Mouse (Mus musculus) heart, embryonic 11.5 days (tissue): ENCODE data around the gene Vps13d. TPM values are rescaled to one million over a fixed set of nuclear protein-coding genes. Genes with fewer than 3 reads are reported as not detected.
"Not testable (repeated sequence)": the region's sequence is repeated elsewhere in the genome, so short reads cannot be mapped to it uniquely, and the experiment has no call there.

Experiments used
- ATAC-seq: fragments of 200-750 bp; cut with Nextera tagmentation; replicated peaks from 2 replicates; pipeline ENCODE4 v1.8.0; 2017; ENCODE audit warnings: moderate library complexity; ENCODE audit not compliant: insufficient number of reproducible peaks, low FRiP score, low TSS enrichment
- H3K27ac ChIP-seq: fragments of 300-500 bp; sonication (generic); 2 replicates; pipeline ENCODE4 v1.5.1; 2014; ENCODE audit warnings: mild to moderate bottlenecking, low read depth, low read length
- H3K27me3 ChIP-seq: fragments of 300-500 bp; sonication (generic); 2 replicates; pipeline ENCODE4 v1.6.1; 2014; ENCODE audit warnings: mild to moderate bottlenecking, low read length, mixed read lengths; ENCODE audit not compliant: control insufficient read depth, insufficient read depth
- H3K36me3 ChIP-seq: fragments of 300-500 bp; sonication (generic); 2 replicates; pipeline ENCODE4 v1.6.1; 2014; ENCODE audit warnings: mild to moderate bottlenecking, low read length, moderate library complexity, mixed read lengths; ENCODE audit not compliant: control insufficient read depth, insufficient read depth
- H3K4me1 ChIP-seq: fragments of 300-500 bp; sonication (generic); 2 replicates; pipeline ENCODE4 v1.6.1; 2014; ENCODE audit warnings: low read length; ENCODE audit not compliant: control insufficient read depth, insufficient read depth
- H3K4me2 ChIP-seq: fragments of 300-500 bp; sonication (generic); 2 replicates; pipeline ENCODE4 v1.6.1; 2014; ENCODE audit warnings: mild to moderate bottlenecking, moderate library complexity
- H3K4me3 ChIP-seq: fragments of 300-500 bp; sonication (generic); 2 replicates; pipeline ENCODE4 v1.5.1; 2014; ENCODE audit warnings: low read depth, low read length
- H3K9ac ChIP-seq: fragments of 300-500 bp; sonication (generic); 2 replicates; pipeline ENCODE4 v1.6.1; 2014; ENCODE audit warnings: mild to moderate bottlenecking, low read depth, low read length, moderate library complexity
- H3K9me3 ChIP-seq: fragments of 300-500 bp; sonication (generic); replicated peaks from 2 replicates; pipeline ENCODE4 v1.6.1; 2016; ENCODE audit warnings: low read length; ENCODE audit not compliant: control insufficient read depth
- WGBS: fragments of 180-500 bp; shearing (Covaris S2); extraction: QIAGEN DNeasy Blood & Tissue Kit; methylation state at CpG from one replicate; pipeline ENCODE4 v1.1.7; 2014; ENCODE audit not compliant: insufficient replicate concordance; 5-methylcytosine and 5-hydroxymethylcytosine counted together
- polyA plus RNA-seq: library from polyadenylated mRNA; unstranded; fragments of >200 nt; fragmentation: Nextera tagmentation; extraction: Ambion mirVana; gene quantifications from 2 replicates; pipeline ENCODE4 v1.2.1, GENCODE M21; 2014

The Vps13d gene
- polyA plus RNA-seq, 1 experiment from 2014 or later: 12.0 TPM

DNA sequence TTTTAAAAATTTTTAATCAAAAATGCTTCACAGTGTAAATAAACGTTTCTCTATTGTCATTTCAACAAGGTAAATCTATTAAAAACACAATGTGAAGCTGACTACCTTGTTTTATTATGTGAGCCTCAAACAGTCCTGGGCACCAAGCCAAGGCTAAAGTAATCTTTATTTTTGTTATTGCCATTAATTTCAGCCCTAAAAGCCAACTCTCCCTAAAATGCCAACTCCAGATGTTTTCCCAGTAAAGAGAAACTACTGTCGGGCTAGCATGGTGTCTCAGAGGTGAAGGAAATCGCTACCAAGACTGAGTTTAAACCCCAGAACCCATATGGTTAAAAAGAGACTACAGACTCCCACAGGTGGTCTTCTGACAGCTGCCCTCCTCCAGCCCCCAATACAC, 1.4 kb downstream of the Vps13d start:
- H3K36me3 ChIP-seq: peaks cover 12% of the 10 kb centered on the region; the same call in 1 of the 2 replicates
- peak overlapping the region; percentile 98 for H3K4me3 ChIP-seq
- no peak for ATAC-seq
- peaks cover 9% of the 10 kb centered on the region for H3K4me1 ChIP-seq
- peak overlapping the region; percentile 89 for H3K27ac ChIP-seq
- H3K27me3 ChIP-seq: no peaks in the 10 kb centered on the region
- peak overlapping the region; percentile 77 for H3K4me2 ChIP-seq
- WGBS: 41% methylated on average over 3 of the region's 3 CpGs
- peak overlapping the region; percentile 94; the same call in 1 of the 2 replicates for H3K9ac ChIP-seq
- no peaks in the 10 kb centered on the region for H3K9me3 ChIP-seq

GRCm38 (mm10) chr4:145192686-145193085, 2.1 kb downstream of the Vps13d start:
- Histone ChIP-seq H3K4me3 (no peak overlapping the region), H3K27me3 (no peaks in the 10 kb centered on the region), H3K9me3 (no peaks in the 10 kb centered on the region), H3K4me1 (peaks cover 9% of the 10 kb centered on the region), H3K36me3 (peaks cover 12% of the 10 kb centered on the region; the same call in 1 of the 2 replicates), H3K27ac (no peak overlapping the region), H3K9ac (no peak overlapping the region), H3K4me2 (no peak overlapping the region)
- no peak for ATAC-seq

DNA sequence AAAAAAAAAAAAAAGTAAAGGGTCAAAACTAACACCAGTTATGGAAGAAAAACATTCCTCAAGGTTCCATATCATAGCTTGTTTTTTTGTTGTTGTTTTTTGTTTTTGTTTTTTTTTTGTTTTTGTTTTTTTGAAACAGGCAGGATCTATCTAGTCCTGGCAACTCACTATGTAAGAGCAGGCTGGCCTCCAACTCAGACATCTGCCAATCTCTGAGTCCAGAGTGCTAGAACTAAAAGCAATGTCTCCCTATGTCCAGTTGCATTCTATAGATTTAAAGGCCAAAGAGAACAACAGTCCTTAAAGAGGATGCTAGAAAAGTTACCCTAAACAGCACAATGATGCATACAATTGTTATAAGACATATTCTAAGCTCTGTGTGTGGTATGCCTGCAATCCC, 6.2 kb downstream of the Vps13d start:
- no peaks in the 10 kb centered on the region for H3K9me3 ChIP-seq
- no peak overlapping the region for H3K27ac ChIP-seq
- no peak for ATAC-seq
- no peak overlapping the region for H3K4me3 ChIP-seq
- no peak overlapping the region for H3K9ac ChIP-seq
- no peaks in the 10 kb centered on the region for H3K27me3 ChIP-seq
- no peak overlapping the region for H3K4me2 ChIP-seq
- peaks cover 6% of the 10 kb centered on the region for H3K4me1 ChIP-seq
- H3K36me3 ChIP-seq: peaks cover 18% of the 10 kb centered on the region

GRCm38 (mm10) chr4:145187619-145188018, 7.2 kb downstream of the Vps13d start:
- ATAC-seq: no peak
- Histone ChIP-seq H3K36me3 (peaks cover 18% of the 10 kb centered on the region), H3K27me3 (no peaks in the 10 kb centered on the region), H3K4me3 (no peak overlapping the region), H3K9me3 (no peaks in the 10 kb centered on the region), H3K9ac (no peak overlapping the region), H3K4me1 (no peaks in the 10 kb centered on the region), H3K27ac (no peak overlapping the region), H3K4me2 (no peak overlapping the region)
- WGBS: 73% methylated on average over 2 of the region's 2 CpGs

- Histone ChIP-seq H3K4me2 (no peak overlapping the region), H3K9ac (no peak overlapping the region), H3K27me3 (no peaks in the 10 kb centered on the region), H3K27ac (no peak overlapping the region), H3K4me3 (no peak overlapping the region), H3K4me1 (no peaks in the 10 kb centered on the region), H3K36me3 (peaks cover 12% of the 10 kb centered on the region; the same call in 1 of the 2 replicates), H3K9me3 (no peaks in the 10 kb centered on the region)
- ATAC-seq: no peak
- WGBS: 94% methylated on average over 5 of the region's 5 CpGs
Measured at GRCm38 (mm10) chr4:145178918-145179549, 15.8 kb downstream of the Vps13d start.

- H3K4me1 ChIP-seq, H3K9ac ChIP-seq, H3K4me2 ChIP-seq, H3K27ac ChIP-seq, H3K27me3 ChIP-seq, H3K9me3 ChIP-seq, ATAC-seq, H3K4me3 ChIP-seq: not testable (repeated sequence)
- 90% methylated on average over 3 of the region's 3 CpGs for WGBS
- H3K36me3 ChIP-seq: peaks cover 41% of the 10 kb centered on the region
Measured at GRCm38 (mm10) chr4:145165542-145165941, 29.3 kb downstream of the Vps13d start.

GRCm38 (mm10) chr4:145164111-145164510, 30.7 kb downstream of the Vps13d start:
- Histone ChIP-seq H3K36me3 (peaks cover 39% of the 10 kb centered on the region), H3K9me3 (no peaks in the 10 kb centered on the region), H3K27me3 (no peaks in the 10 kb centered on the region)

GRCm38 (mm10) chr4:145161243-145161642, 33.6 kb downstream of the Vps13d start:
- peaks cover 4% of the 10 kb centered on the region; the same call in 1 of the 2 replicates for H3K9me3 ChIP-seq
- no peak overlapping the region for H3K4me3 ChIP-seq
- H3K36me3 ChIP-seq: peaks cover 35% of the 10 kb centered on the region
- H3K4me1 ChIP-seq: no peaks in the 10 kb centered on the region
- H3K4me2 ChIP-seq: no peak overlapping the region
- no peak overlapping the region for H3K9ac ChIP-seq
- no peak for ATAC-seq
- H3K27me3 ChIP-seq: no peaks in the 10 kb centered on the region
- H3K27ac ChIP-seq: no peak overlapping the region
- WGBS: 91% methylated on average over 1 of the region's 1 CpGs

More at GRCm38 (mm10) chr4:145164111-145164510, 30.7 kb downstream of the Vps13d start:
- H3K4me2 ChIP-seq: no peak overlapping the region
- no peaks in the 10 kb centered on the region for H3K4me1 ChIP-seq
- ATAC-seq: no peak
- H3K4me3 ChIP-seq: no peak overlapping the region
- no peak overlapping the region for H3K9ac ChIP-seq
- WGBS: 95% methylated on average over 4 of the region's 4 CpGs
- H3K27ac ChIP-seq: no peak overlapping the region

DNA sequence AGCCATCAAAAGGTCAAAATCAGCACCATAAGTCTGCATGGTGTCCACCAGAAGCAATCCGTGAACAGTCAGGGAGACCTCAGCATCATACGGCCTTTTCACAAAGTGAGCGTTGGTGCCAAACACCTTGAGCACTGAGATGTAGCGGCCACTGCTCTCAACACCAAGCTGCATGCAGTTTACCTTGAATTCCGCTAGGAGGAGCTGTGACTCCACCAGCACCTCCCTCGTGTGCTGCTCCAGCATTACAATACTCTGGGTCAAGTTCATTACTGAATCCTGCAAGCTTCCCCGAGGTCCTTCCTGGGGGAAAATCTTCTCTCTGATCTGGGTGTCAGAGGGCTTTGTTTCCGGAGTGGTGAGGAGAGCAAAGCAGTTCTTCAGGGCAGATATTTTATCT, 38.8 kb downstream of the Vps13d start:
- Histone ChIP-seq H3K4me3 (no peak overlapping the region), H3K36me3 (peaks cover 39% of the 10 kb centered on the region), H3K9me3 (peaks cover 4% of the 10 kb centered on the region; the same call in 1 of the 2 replicates), H3K4me2 (no peak overlapping the region), H3K27ac (no peak overlapping the region), H3K4me1 (no peaks in the 10 kb centered on the region), H3K9ac (no peak overlapping the region), H3K27me3 (no peaks in the 10 kb centered on the region)
- 52% methylated on average over 8 of the region's 8 CpGs for WGBS
- no peak for ATAC-seq
